Mouse (Mus musculus) hindbrain, embryonic 16.5 days (tissue): ENCODE data around the gene Mast4. TPM values are rescaled to one million over a fixed set of nuclear protein-coding genes. Genes with fewer than 3 reads are reported as not detected.
"Not testable (repeated sequence)": the region's sequence is repeated elsewhere in the genome, so short reads cannot be mapped to it uniquely, and the experiment has no call there.

Experiments used
- ATAC-seq: fragments of 200-750 bp; cut with Nextera tagmentation; 2 replicates; pipeline ENCODE4 v1.8.0; 2017; ENCODE audit warnings: moderate TSS enrichment, moderate library complexity
- H3K27ac ChIP-seq: fragments of 300-500 bp; sonication (generic); 2 replicates; pipeline ENCODE4 v1.5.1; 2014; ENCODE audit warnings: low read depth, mild to moderate bottlenecking, control low read depth, low read length, moderate library complexity
- H3K27me3 ChIP-seq: fragments of 300-500 bp; sonication (generic); replicated peaks from 2 replicates; pipeline ENCODE4 v1.6.1; 2014; ENCODE audit warnings: low read length; ENCODE audit not compliant: control insufficient read depth, insufficient read depth
- H3K36me3 ChIP-seq: fragments of 300-500 bp; sonication (generic); 2 replicates; pipeline ENCODE4 v1.6.1; 2014; ENCODE audit warnings: mild to moderate bottlenecking, low read length, moderate library complexity, mixed read lengths; ENCODE audit not compliant: control insufficient read depth, insufficient read depth
- H3K4me1 ChIP-seq: fragments of 300-500 bp; sonication (generic); 2 replicates; pipeline ENCODE4 v1.6.1; 2014; ENCODE audit warnings: low read depth, low read length; ENCODE audit not compliant: control insufficient read depth, insufficient read depth
- H3K4me2 ChIP-seq: fragments of 300-500 bp; sonication (generic); 2 replicates; pipeline ENCODE4 v1.6.1; 2014; ENCODE audit warnings: mild to moderate bottlenecking, low read length, control low read depth, moderate library complexity
- H3K4me3 ChIP-seq: fragments of 300-500 bp; sonication (generic); 2 replicates; pipeline ENCODE4 v1.5.1; 2014; ENCODE audit warnings: mild to moderate bottlenecking, low read length, control low read depth, moderate library complexity
- H3K9ac ChIP-seq: fragments of 300-500 bp; sonication (generic); 2 replicates; pipeline ENCODE4 v1.6.1; 2014; ENCODE audit warnings: low read depth, mild to moderate bottlenecking, control low read depth, low read length, moderate library complexity
- H3K9me3 ChIP-seq: fragments of 300-500 bp; sonication (generic); 2 replicates; pipeline ENCODE4 v1.6.1; 2014; ENCODE audit warnings: mild to moderate bottlenecking, low read length, moderate library complexity; ENCODE audit not compliant: control insufficient read depth
- WGBS: fragments of 180-500 bp; shearing (Covaris S2); extraction: QIAGEN DNeasy Blood & Tissue Kit; methylation state at CpG from one replicate; pipeline ENCODE4 v1.1.7; 2014; 5-methylcytosine and 5-hydroxymethylcytosine counted together
- polyA plus RNA-seq: library from polyadenylated mRNA; unstranded; fragments of >200 nt; fragmentation: Nextera tagmentation; extraction: Ambion mirVana; gene quantifications from 2 replicates; pipeline ENCODE4 v1.2.1, GENCODE M21; 2015

Gene Mast4
- 24.6 and 26.5 TPM in 2 replicates for polyA plus RNA-seq

GRCm38 (mm10) chr13:103334392-103334686 lies at the start of gene Mast4:
Gene Mast4, minus strand, starts transcription at chr13:103334497.
- peak; percentile 98 for ATAC-seq
- Histone ChIP-seq H3K36me3 (no peaks in the 10 kb centered on the region), H3K4me1 (peaks cover 16% of the 10 kb centered on the region), H3K27ac (no peak within 1 kb of the TSS; the same call in 1 of the 2 replicates), H3K9me3 (no peaks in the 10 kb centered on the region), H3K4me3 (peak within 1 kb of the TSS; percentile 87), H3K27me3 (peaks cover 10% of the 10 kb centered on the region), H3K9ac (peak within 1 kb of the TSS; percentile 74), H3K4me2 (peak within 1 kb of the TSS; percentile 99)
- under 1% methylated on average over 44 of the region's 44 CpGs for WGBS

GRCm38 (mm10) chr13:103374495-103374894 lies 40.2 kb upstream of the Mast4 start:
- H3K4me2 ChIP-seq = no peak overlapping the region
- H3K4me3 ChIP-seq = no peak overlapping the region
- H3K4me1 ChIP-seq = no peaks in the 10 kb centered on the region
- no peak overlapping the region for H3K9ac ChIP-seq
- H3K9me3 ChIP-seq = no peaks in the 10 kb centered on the region
- no peak overlapping the region for H3K27ac ChIP-seq
- no peaks in the 10 kb centered on the region for H3K27me3 ChIP-seq
- ATAC-seq = no peak
- WGBS = 57% methylated on average over 1 of the region's 1 CpGs
- H3K36me3 ChIP-seq = no peaks in the 10 kb centered on the region

GRCm38 (mm10) chr13:103369194-103369593 lies 34.9 kb upstream of the Mast4 start:
- Histone ChIP-seq H3K9ac (no peak overlapping the region), H3K9me3 (no peaks in the 10 kb centered on the region), H3K4me3 (no peak overlapping the region), H3K36me3 (no peaks in the 10 kb centered on the region), H3K4me2 (no peak overlapping the region), H3K4me1 (no peaks in the 10 kb centered on the region), H3K27ac (no peak overlapping the region), H3K27me3 (no peaks in the 10 kb centered on the region)
- WGBS = 82% methylated on average over 7 of the region's 7 CpGs
- no peak for ATAC-seq

GRCm38 (mm10) chr13:103363181-103363580 lies 28.9 kb upstream of the Mast4 start:
- Histone ChIP-seq H3K4me1 (no peaks in the 10 kb centered on the region), H3K4me3 (no peak overlapping the region), H3K4me2 (no peak overlapping the region), H3K27ac (no peak overlapping the region), H3K36me3 (no peaks in the 10 kb centered on the region), H3K9me3 (no peaks in the 10 kb centered on the region), H3K9ac (no peak overlapping the region), H3K27me3 (no peaks in the 10 kb centered on the region)
- 80% methylated on average over 10 of the region's 10 CpGs for WGBS
- no peak for ATAC-seq

- H3K4me1 ChIP-seq, H3K9me3 ChIP-seq, H3K4me3 ChIP-seq, H3K27ac ChIP-seq, ATAC-seq, H3K27me3 ChIP-seq, H3K4me2 ChIP-seq, H3K36me3 ChIP-seq, H3K9ac ChIP-seq: not testable (repeated sequence)
- 97% methylated on average over 16 of the region's 16 CpGs for WGBS
These were observed 23.1 kb upstream of the Mast4 start for GRCm38 (mm10) chr13:103357415-103357814.

- not testable (repeated sequence) for H3K27me3 ChIP-seq, H3K36me3 ChIP-seq, H3K27ac ChIP-seq, H3K9ac ChIP-seq, H3K4me2 ChIP-seq, H3K4me3 ChIP-seq, H3K9me3 ChIP-seq, ATAC-seq, H3K4me1 ChIP-seq
- 95% methylated on average over 5 of the region's 6 CpGs for WGBS
These were observed 22.6 kb upstream of the Mast4 start for GRCm38 (mm10) chr13:103356909-103357308.

- no peak overlapping the region for H3K4me2 ChIP-seq
- no peak overlapping the region for H3K4me3 ChIP-seq
- no peak overlapping the region for H3K9ac ChIP-seq
- WGBS = 55% methylated on average over 3 of the region's 3 CpGs
- no peaks in the 10 kb centered on the region for H3K4me1 ChIP-seq
- H3K27me3 ChIP-seq = no peaks in the 10 kb centered on the region
- H3K9me3 ChIP-seq = no peaks in the 10 kb centered on the region
- H3K36me3 ChIP-seq = no peaks in the 10 kb centered on the region
- ATAC-seq = no peak
- no peak overlapping the region for H3K27ac ChIP-seq
These were observed 20.4 kb upstream of the Mast4 start for GRCm38 (mm10) chr13:103354737-103355136.

- Histone ChIP-seq H3K9me3 (no peaks in the 10 kb centered on the region), H3K9ac (no peak overlapping the region), H3K27me3 (no peaks in the 10 kb centered on the region), H3K4me1 (no peaks in the 10 kb centered on the region), H3K4me2 (no peak overlapping the region), H3K27ac (no peak overlapping the region), H3K36me3 (no peaks in the 10 kb centered on the region), H3K4me3 (no peak overlapping the region)
- ATAC-seq = no peak
- 95% methylated on average over 8 of the region's 8 CpGs for WGBS
These were observed 10.5 kb upstream of the Mast4 start for GRCm38 (mm10) chr13:103344749-103345148.

- H3K9ac ChIP-seq = no peak overlapping the region
- H3K4me1 ChIP-seq = no peaks in the 10 kb centered on the region
- H3K27me3 ChIP-seq = no peaks in the 10 kb centered on the region
- 89% methylated on average over 8 of the region's 8 CpGs for WGBS
- H3K9me3 ChIP-seq = no peaks in the 10 kb centered on the region
- no peak overlapping the region for H3K27ac ChIP-seq
- H3K4me2 ChIP-seq = no peak overlapping the region
- H3K4me3 ChIP-seq = no peak overlapping the region
- no peak for ATAC-seq
- no peaks in the 10 kb centered on the region for H3K36me3 ChIP-seq
These were observed 9.9 kb upstream of the Mast4 start for GRCm38 (mm10) chr13:103344006-103344720.
